Mouse (Mus musculus): ENCODE results near the gene Dedd.
A peak's percentile ranks its signal among the peaks of the same experiment; 100 is the strongest.
"Not testable (repeated sequence)": the region's sequence is repeated elsewhere in the genome, so short reads cannot be mapped to it uniquely, and the experiment has no call there.

Gene Dedd

GRCm38 (mm10) chr1:171328839-171329432 lies at the start of gene Dedd:
Gene Dedd, plus strand, starts transcription at chr1:171329145.
- DNase-seq (ENCODE audit: low spot score) = peak; percentile 93

- DNase-seq (ENCODE audit: low spot score) = no peak
Observed at GRCm38 (mm10) chr1:171279721-171280120, 49.2 kb upstream of the Dedd start.

- DNase-seq (ENCODE audit: low spot score) = no peak
Observed at GRCm38 (mm10) chr1:171280250-171280915, 48.6 kb upstream of the Dedd start.

- peak; percentile 96 for DNase-seq (ENCODE audit: low spot score)
Observed at GRCm38 (mm10) chr1:171280916-171281527, 47.9 kb upstream of the Dedd start, which contains the start of gene Ppox. Gene Ppox, minus strand, starts transcription at chr1:171281186.

GRCm38 (mm10) chr1:171281528-171281923 lies 47.4 kb upstream of the Dedd start:
- peak; percentile 87 for DNase-seq (ENCODE audit: low spot score)

- DNase-seq (ENCODE audit: low spot score) = no peak
Observed at GRCm38 (mm10) chr1:171282086-171282805, 46.7 kb upstream of the Dedd start.

GRCm38 (mm10) chr1:171283188-171284160 lies 45.5 kb upstream of the Dedd start:
- no peak for DNase-seq (ENCODE audit: low spot score)

GRCm38 (mm10) chr1:171284491-171284890 lies 44.5 kb upstream of the Dedd start:
- no peak for DNase-seq (ENCODE audit: low spot score)

GRCm38 (mm10) chr1:171285096-171285892 lies 43.7 kb upstream of the Dedd start:
- no peak for DNase-seq (ENCODE audit: low spot score)

GRCm38 (mm10) chr1:171286517-171286916 lies 42.4 kb upstream of the Dedd start:
- no peak for DNase-seq (ENCODE audit: low spot score)

GRCm38 (mm10) chr1:171287136-171288081 lies 41.5 kb upstream of the Dedd start, which contains the start of gene Usp21:
Gene Usp21, minus strand, starts transcription at chr1:171287991.
- DNase-seq (ENCODE audit: low spot score) = peak; percentile 85

GRCm38 (mm10) chr1:171288328-171288727 lies 40.6 kb upstream of the Dedd start:
- no peak for DNase-seq (ENCODE audit: low spot score)

GRCm38 (mm10) chr1:171293351-171293750 lies 35.6 kb upstream of the Dedd start:
- no peak for DNase-seq (ENCODE audit: low spot score)

- no peak for DNase-seq (ENCODE audit: low spot score)
Observed at GRCm38 (mm10) chr1:171293906-171294297, 35.0 kb upstream of the Dedd start.

GRCm38 (mm10) chr1:171294298-171295062 lies 34.5 kb upstream of the Dedd start, which contains the start of gene Ufc1:
Gene Ufc1, minus strand, starts transcription at chr1:171295024.
- DNase-seq (ENCODE audit: low spot score) = peak; percentile 81

- DNase-seq (ENCODE audit: low spot score) = no peak
Observed at GRCm38 (mm10) chr1:171295063-171295402, 33.9 kb upstream of the Dedd start.

- no peak for DNase-seq (ENCODE audit: low spot score)
Observed at GRCm38 (mm10) chr1:171298226-171298625, 30.7 kb upstream of the Dedd start.

GRCm38 (mm10) chr1:171306157-171306556 lies 22.8 kb upstream of the Dedd start:
- not testable (repeated sequence) for DNase-seq (ENCODE audit: low spot score)

GRCm38 (mm10) chr1:171309321-171309720 lies 19.6 kb upstream of the Dedd start:
- DNase-seq (ENCODE audit: low spot score) = no peak
